Mouse (Mus musculus) hindbrain, postnatal 0 days (tissue): Measurements from ENCODE around the gene Grk3. TPM values are rescaled to one million over a fixed set of nuclear protein-coding genes. Genes with fewer than 3 reads are reported as not detected.

Source experiments
- ATAC-seq: fragments of 200-750 bp; cut with Nextera tagmentation; 2 replicates; pipeline ENCODE4 v1.8.0; 2017; ENCODE audit warnings: mild to moderate bottlenecking, moderate TSS enrichment, moderate library complexity
- DNase-seq: peaks from one replicate; pipeline ENCODE4 v3.0.0-alpha.2; 2015; ENCODE audit warnings: low spot score
- H3K27ac ChIP-seq: fragments of 300-500 bp; sonication (generic); 2 replicates; pipeline ENCODE4 v1.5.1; 2014; ENCODE audit warnings: mild to moderate bottlenecking
- H3K27me3 ChIP-seq: fragments of 300-500 bp; sonication (generic); 2 replicates; pipeline ENCODE4 v1.6.1; 2014; ENCODE audit warnings: low read length, mixed read lengths; ENCODE audit not compliant: insufficient read depth
- H3K36me3 ChIP-seq: fragments of 300-500 bp; sonication (generic); 2 replicates; pipeline ENCODE4 v1.6.1; 2014; ENCODE audit warnings: low read length, mixed read lengths; ENCODE audit not compliant: insufficient read depth
- H3K4me1 ChIP-seq: fragments of 300-500 bp; sonication (generic); 2 replicates; pipeline ENCODE4 v1.6.1; 2014; ENCODE audit warnings: antibody characterized with exemption, low read length, mixed read lengths; ENCODE audit not compliant: insufficient read depth
- H3K4me2 ChIP-seq: fragments of 300-500 bp; sonication (generic); 2 replicates; pipeline ENCODE4 v1.6.1; 2014; ENCODE audit warnings: low read depth, mild to moderate bottlenecking, low read length, moderate library complexity, mixed read lengths
- H3K4me3 ChIP-seq: fragments of 300-500 bp; sonication (generic); 2 replicates; pipeline ENCODE4 v1.5.1; 2014; ENCODE audit warnings: low read length
- H3K9ac ChIP-seq: fragments of 300-500 bp; sonication (generic); replicated peaks from 2 replicates; pipeline ENCODE4 v1.6.1; 2014; ENCODE audit warnings: mild to moderate bottlenecking, low read length, moderate library complexity, mixed read lengths
- H3K9me3 ChIP-seq: fragments of 300-500 bp; sonication (generic); 2 replicates; pipeline ENCODE4 v1.6.1; 2016; ENCODE audit warnings: low read length, mixed read lengths
- CTCF ChIP-seq: IDR thresholded peaks from 2 replicates; pipeline ENCODE4 v1.5.1; 2016; ENCODE audit warnings: antibody characterized with exemption, control low read depth, low read depth
- WGBS: fragments of 180-500 bp; shearing (Covaris S2); extraction: QIAGEN DNeasy Blood & Tissue Kit; methylation state at CpG from one replicate; pipeline ENCODE4 v1.1.7; 2014; 5-methylcytosine and 5-hydroxymethylcytosine counted together
- polyA plus RNA-seq: library from polyadenylated mRNA; unstranded; fragments of >200 nt; fragmentation: Nextera tagmentation; extraction: Ambion mirVana; gene quantifications from 2 replicates; pipeline ENCODE4 v1.2.1, GENCODE M21; 2015
- total RNA-seq: library from RNA; depleted of rRNA; stranded (reverse); fragments of >200 nt; gene quantifications from 2 replicates; pipeline ENCODE4 v1.2.3, GENCODE M21; 2014

Grk3 gene
- total and polyA plus RNA-seq, 2 experiments from 2014 or later = 22.4 to 67.6 TPM

DNA sequence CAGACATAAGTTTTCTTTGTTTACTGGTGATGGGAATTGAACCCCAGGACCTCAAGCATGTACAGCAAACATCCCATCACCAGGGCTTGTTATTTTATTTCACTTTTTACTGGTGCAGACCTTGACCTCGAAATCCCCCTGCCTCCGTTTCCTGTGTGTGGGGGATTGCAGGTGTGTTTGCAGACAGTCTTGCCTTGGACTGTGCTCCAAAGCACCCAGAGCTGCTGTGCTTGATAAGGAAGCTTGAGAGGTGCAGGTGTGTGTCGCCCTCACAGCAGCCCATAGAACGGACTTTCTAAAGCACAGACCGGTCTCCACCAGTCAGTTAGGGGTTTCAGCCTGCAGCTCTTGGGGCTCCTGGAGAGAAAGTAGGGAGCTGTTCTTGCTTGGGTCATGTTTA is 11.1 kb upstream of the Grk3 start:
- no peaks in the 10 kb centered on the region for H3K27me3 ChIP-seq
- no peak overlapping the region for H3K9ac ChIP-seq
- WGBS = 93% methylated on average over 5 of the region's 5 CpGs
- no peak for TF ChIP-seq CTCF
- no peak overlapping the region for H3K4me2 ChIP-seq
- no peaks in the 10 kb centered on the region for H3K36me3 ChIP-seq
- H3K27ac ChIP-seq = no peak overlapping the region
- ATAC-seq = no peak
- no peak overlapping the region for H3K4me3 ChIP-seq
- no peak for DNase-seq
- H3K4me1 ChIP-seq = peaks cover 19% of the 10 kb centered on the region; the same call in 1 of the 2 replicates
- H3K9me3 ChIP-seq = no peaks in the 10 kb centered on the region

GRCm38 (mm10) chr5:113024154-113024764 is 8.7 kb upstream of the Grk3 start:
- no peaks in the 10 kb centered on the region for H3K9me3 ChIP-seq
- peaks cover 9% of the 10 kb centered on the region; the same call in 1 of the 2 replicates for H3K4me1 ChIP-seq
- peak overlapping the region; percentile 62; the same call in 1 of the 2 replicates for H3K27ac ChIP-seq
- ATAC-seq (peak; percentile 61), DNase-seq (peak; percentile 70)
- H3K36me3 ChIP-seq = no peaks in the 10 kb centered on the region
- WGBS = 23% methylated on average over 18 of the region's 18 CpGs
- TF ChIP-seq CTCF = no peak
- no peaks in the 10 kb centered on the region for H3K27me3 ChIP-seq
- no peak overlapping the region for H3K9ac ChIP-seq
- H3K4me2 ChIP-seq = no peak overlapping the region
- H3K4me3 ChIP-seq = no peak overlapping the region

- WGBS = 33% methylated on average over 8 of the region's 8 CpGs
- DNase-seq (peak; percentile 50), ATAC-seq (no peak)
- H3K9ac ChIP-seq = no peak overlapping the region
- no peak for TF ChIP-seq CTCF
- no peak overlapping the region for H3K4me3 ChIP-seq
- no peaks in the 10 kb centered on the region for H3K9me3 ChIP-seq
- H3K27me3 ChIP-seq = no peaks in the 10 kb centered on the region
- peaks cover 14% of the 10 kb centered on the region for H3K4me1 ChIP-seq
- no peak overlapping the region for H3K4me2 ChIP-seq
- no peak overlapping the region for H3K27ac ChIP-seq
- no peaks in the 10 kb centered on the region for H3K36me3 ChIP-seq
These were observed 2.6 kb upstream of the Grk3 start for GRCm38 (mm10) chr5:113018190-113018589.

- no peaks in the 10 kb centered on the region for H3K27me3 ChIP-seq
- H3K27ac ChIP-seq = no peak overlapping the region
- TF ChIP-seq CTCF = no peak
- DNase-seq (no peak), ATAC-seq (no peak)
- peaks cover 23% of the 10 kb centered on the region for H3K4me1 ChIP-seq
- H3K4me3 ChIP-seq = no peak overlapping the region
- H3K36me3 ChIP-seq = no peaks in the 10 kb centered on the region
- H3K9me3 ChIP-seq = no peaks in the 10 kb centered on the region
- WGBS = 83% methylated on average over 1 of the region's 1 CpGs
- no peak overlapping the region for H3K4me2 ChIP-seq
- no peak overlapping the region for H3K9ac ChIP-seq
These were observed 1.4 kb upstream of the Grk3 start for GRCm38 (mm10) chr5:113017004-113017403.

- 2% methylated on average over 14 of the region's 14 CpGs for WGBS
- H3K27me3 ChIP-seq = no peaks in the 10 kb centered on the region
- H3K9me3 ChIP-seq = no peaks in the 10 kb centered on the region
- H3K36me3 ChIP-seq = no peaks in the 10 kb centered on the region
- no peak for TF ChIP-seq CTCF
- H3K4me1 ChIP-seq = peaks cover 30% of the 10 kb centered on the region
- peak overlapping the region; percentile 77 for H3K9ac ChIP-seq
- peak overlapping the region; percentile 58 for H3K4me3 ChIP-seq
- DNase-seq = peak; percentile 57
- H3K27ac ChIP-seq = peak overlapping the region; percentile 87
- ATAC-seq = peak; percentile 15; the same call in 1 of the 2 replicates
- H3K4me2 ChIP-seq = peak overlapping the region; percentile 81
These were observed 769 bp downstream of the Grk3 start for GRCm38 (mm10) chr5:113014808-113015235.

GRCm38 (mm10) chr5:113014111-113014807 is 1.3 kb downstream of the Grk3 start:
- H3K36me3 ChIP-seq = no peaks in the 10 kb centered on the region
- H3K4me3 ChIP-seq = peak overlapping the region; percentile 58
- H3K27me3 ChIP-seq = no peaks in the 10 kb centered on the region
- DNase-seq (peak; percentile 53), ATAC-seq (peak; percentile 14; the same call in 1 of the 2 replicates)
- H3K27ac ChIP-seq = peak overlapping the region; percentile 87
- peak overlapping the region; percentile 81 for H3K4me2 ChIP-seq
- peak overlapping the region; percentile 77 for H3K9ac ChIP-seq
- no peaks in the 10 kb centered on the region for H3K9me3 ChIP-seq
- 35% methylated on average over 16 of the region's 16 CpGs for WGBS
- H3K4me1 ChIP-seq = peaks cover 30% of the 10 kb centered on the region
- peak; percentile 33 for TF ChIP-seq CTCF

GRCm38 (mm10) chr5:113011926-113012325 is 3.7 kb downstream of the Grk3 start:
- Histone ChIP-seq H3K4me1 (peaks cover 25% of the 10 kb centered on the region), H3K9ac (no peak overlapping the region), H3K4me2 (peak overlapping the region; percentile 81; the same call in 1 of the 2 replicates), H3K9me3 (no peaks in the 10 kb centered on the region), H3K27me3 (no peaks in the 10 kb centered on the region), H3K4me3 (no peak overlapping the region), H3K27ac (no peak overlapping the region), H3K36me3 (no peaks in the 10 kb centered on the region)
- DNase-seq = no peak
- 87% methylated on average over 10 of the region's 10 CpGs for WGBS
- no peak for ATAC-seq
- TF ChIP-seq CTCF = no peak
